Mouse (Mus musculus) olfactory bulb, adult 2 months (tissue): ENCODE data around the gene Cep350. TPM values are rescaled to one million over a fixed set of nuclear protein-coding genes. Genes with fewer than 3 reads are reported as not detected.
A peak's percentile ranks its signal among the peaks of the same experiment; 100 is the strongest.

Experiments used
- H3K27ac ChIP-seq: fragments of 200-500 bp; 2 replicates; pipeline ENCODE4 v1.5.1; 2012; ENCODE audit warnings: low read depth, low read length; ENCODE audit not compliant: insufficient read depth
- H3K4me1 ChIP-seq: fragments of 200-500 bp; 2 replicates; pipeline ENCODE4 v1.6.1; 2012; ENCODE audit warnings: low read length; ENCODE audit not compliant: control insufficient read depth, insufficient read depth
- H3K4me3 ChIP-seq: fragments of 200-500 bp; 2 replicates; pipeline ENCODE4 v1.5.1; 2012; ENCODE audit warnings: mild to moderate bottlenecking, low read depth, low read length, moderate library complexity; ENCODE audit not compliant: insufficient read depth
- CTCF ChIP-seq: fragments of 200-500 bp; IDR thresholded peaks from 2 replicates; pipeline ENCODE4 v1.5.1; 2012; ENCODE audit warnings: low read depth, mild to moderate bottlenecking, low read length, moderate library complexity; ENCODE audit not compliant: insufficient read depth
- POLR2A ChIP-seq: fragments of 200-500 bp; IDR thresholded peaks from 2 replicates; pipeline ENCODE4 v1.6.1; 2012; ENCODE audit warnings: mild to moderate bottlenecking, low read depth, low read length, moderate library complexity; ENCODE audit not compliant: insufficient read depth
- WGBS: fragments of 180-500 bp; shearing (Covaris S2); methylation state at CpG from one replicate; pipeline ENCODE4 v1.1.7; 2018; 5-methylcytosine and 5-hydroxymethylcytosine counted together
- polyA plus RNA-seq: library from polyadenylated mRNA; stranded (reverse); fragments of >200 nt; gene quantifications from 2 replicates; pipeline ENCODE4 v1.2.4, GENCODE M21; 2012; ENCODE audit warnings: low replicate concordance; ENCODE audit not compliant: missing spikeins, insufficient read depth, insufficient read length

Cep350 gene
- polyA plus RNA-seq, 1 experiment: not detected

DNA sequence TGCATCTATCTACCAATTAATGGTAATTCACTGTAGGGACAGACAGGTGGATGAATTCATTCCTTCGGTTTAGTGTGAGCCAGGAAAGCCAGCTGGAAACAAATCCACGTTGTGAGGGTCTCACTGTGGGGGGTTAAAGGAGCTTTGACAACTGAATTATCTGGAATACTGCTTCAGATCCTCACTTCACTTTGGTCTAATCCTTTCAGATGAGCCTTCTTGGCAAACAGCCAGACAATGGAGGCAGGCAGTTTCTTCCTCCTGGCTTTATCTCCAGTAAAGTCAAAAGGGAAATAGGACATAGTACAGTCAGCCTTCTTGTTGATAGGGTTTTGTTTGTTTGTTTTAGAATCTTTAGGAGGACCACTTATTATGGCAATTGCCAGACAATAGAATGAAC is 16.3 kb upstream of the Cep350 start:
- Histone ChIP-seq H3K4me3 (no peak overlapping the region), H3K4me1 (no peaks in the 10 kb centered on the region), H3K27ac (no peak overlapping the region)
- TF ChIP-seq POLR2A (no peak), CTCF (no peak)
- WGBS: 15% methylated on average over 2 of the region's 2 CpGs

DNA sequence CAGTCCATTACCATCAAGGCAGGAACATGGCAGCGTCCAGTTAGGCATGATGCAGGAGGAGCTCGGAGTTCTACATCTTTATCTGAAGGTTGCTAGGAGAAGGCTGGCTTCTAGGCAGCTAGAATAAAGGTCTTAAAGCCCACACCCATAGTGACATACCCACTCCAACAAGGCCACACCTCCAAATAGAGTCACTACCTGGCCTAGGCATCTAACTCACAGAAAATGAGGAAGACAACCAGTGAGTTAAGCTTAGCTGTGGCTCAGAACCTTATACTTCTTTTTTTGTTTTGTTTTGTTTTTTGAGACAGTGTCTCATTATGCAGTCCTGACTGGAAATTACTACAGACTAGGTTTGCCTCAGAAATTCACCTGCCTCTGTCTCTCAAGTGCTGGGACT is 14.6 kb upstream of the Cep350 start:
- 97% methylated on average over 2 of the region's 2 CpGs for WGBS
- Histone ChIP-seq H3K4me3 (no peak overlapping the region), H3K4me1 (no peaks in the 10 kb centered on the region), H3K27ac (no peak overlapping the region)
- TF ChIP-seq POLR2A: no peak

DNA sequence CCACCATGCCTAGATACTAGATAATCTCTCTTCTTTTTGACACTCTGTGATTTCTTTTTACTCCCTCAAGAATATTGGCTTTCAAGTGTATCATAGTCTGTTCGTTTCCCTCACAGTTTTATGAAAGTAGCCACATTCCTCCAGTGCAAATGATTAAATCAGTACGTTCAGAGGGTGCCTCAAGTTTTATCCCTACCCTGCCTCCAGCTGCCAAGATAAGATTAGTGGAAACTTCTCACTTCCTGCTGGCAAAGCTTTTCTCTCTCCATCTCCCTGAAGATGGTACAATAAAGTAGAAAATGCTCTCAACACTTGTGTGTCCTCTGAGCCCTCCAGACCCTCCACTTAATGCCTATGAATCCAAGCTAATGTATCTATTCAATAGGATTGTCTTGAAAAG is 1.9 kb upstream of the Cep350 start:
- H3K27ac ChIP-seq: no peak overlapping the region
- H3K4me1 ChIP-seq: no peaks in the 10 kb centered on the region
- TF ChIP-seq CTCF: no peak
- no peak for TF ChIP-seq POLR2A
- H3K4me3 ChIP-seq: no peak overlapping the region
- WGBS: 60% methylated on average over 2 of the region's 2 CpGs

DNA sequence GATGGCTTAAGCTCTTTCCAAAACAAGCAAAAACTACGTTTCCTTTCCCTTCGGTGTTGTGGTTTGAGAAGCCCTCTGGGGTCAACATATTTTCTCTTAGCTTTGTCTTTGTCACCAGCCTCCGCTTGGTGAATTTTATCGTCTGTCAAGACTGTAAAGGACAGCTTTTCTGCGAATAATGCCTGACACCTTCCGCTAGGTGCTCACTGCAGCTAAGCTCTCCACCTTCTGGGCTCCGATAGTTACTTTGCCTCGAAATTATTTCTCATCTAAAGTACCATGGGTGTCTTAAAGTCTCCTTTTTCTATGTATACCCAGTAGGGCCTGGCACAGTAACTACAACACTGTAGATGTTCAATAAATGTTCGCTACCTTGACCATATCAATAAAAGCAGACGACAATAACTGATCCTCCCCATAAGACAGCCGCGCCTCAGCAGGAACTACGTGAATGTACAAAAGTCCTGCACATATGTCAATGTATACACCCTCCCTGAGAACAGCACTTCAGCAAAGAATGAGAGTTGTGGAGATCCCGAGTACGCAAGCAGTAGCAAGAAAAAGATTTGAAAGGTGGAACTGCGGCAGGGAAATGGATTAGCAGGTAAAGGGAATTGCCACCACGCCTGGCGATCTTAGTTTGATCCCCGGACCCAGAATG is 794 bp upstream of the Cep350 start:
- peak overlapping the region; percentile 91 for H3K4me3 ChIP-seq
- H3K4me1 ChIP-seq: no peaks in the 10 kb centered on the region
- H3K27ac ChIP-seq: peak overlapping the region; percentile 96
- TF ChIP-seq CTCF (no peak), POLR2A (no peak)
- WGBS: 6% methylated on average over 19 of the region's 19 CpGs

DNA sequence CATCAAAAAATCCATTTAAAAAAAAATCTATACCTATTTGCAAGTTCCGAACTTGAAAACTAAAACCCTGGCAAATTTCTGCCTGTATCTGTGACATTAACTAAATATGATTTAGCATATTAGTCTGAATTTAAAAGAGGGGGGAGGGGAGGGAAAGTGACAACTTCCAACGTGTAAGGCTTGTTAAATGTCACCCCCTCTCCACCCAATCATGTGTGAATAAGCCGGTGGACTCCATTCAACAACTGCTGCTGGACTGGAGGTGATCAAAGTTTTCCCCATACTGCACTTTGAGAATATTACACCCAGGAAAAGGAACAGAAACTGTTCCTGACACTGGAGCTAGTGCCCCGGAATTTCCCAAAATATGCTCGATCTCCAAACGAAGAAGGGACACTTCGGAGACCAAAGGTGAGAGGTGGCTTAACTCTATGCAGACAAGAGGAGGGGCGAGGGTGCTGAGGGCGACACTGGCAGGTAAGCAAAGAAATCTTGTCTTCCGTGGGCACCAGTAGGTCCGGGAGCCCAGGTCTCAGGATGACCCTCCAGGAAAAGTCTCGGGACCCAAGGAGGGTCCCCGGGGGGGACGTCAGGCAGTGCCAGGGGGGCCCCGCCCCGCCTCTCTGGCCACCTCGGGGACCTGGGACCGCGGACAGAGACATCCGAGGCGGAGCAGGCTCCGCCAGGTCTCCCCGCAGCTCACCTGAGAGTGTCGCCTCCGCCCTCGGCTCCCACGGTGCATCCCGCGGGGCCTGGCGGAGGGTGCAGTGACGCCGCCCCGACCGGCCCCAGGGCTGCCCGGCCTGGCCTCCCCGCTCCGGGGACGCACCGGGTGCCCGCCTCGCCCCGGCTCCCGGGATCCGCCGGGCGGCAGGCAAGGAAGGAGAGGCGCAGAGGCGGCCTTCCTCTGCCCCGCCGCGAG is 648 bp downstream of the Cep350 start:
- WGBS: 1% methylated on average over 51 of the region's 51 CpGs
- Histone ChIP-seq H3K4me3 (peak overlapping the region; percentile 91), H3K4me1 (no peaks in the 10 kb centered on the region), H3K27ac (peak overlapping the region; percentile 60; the same call in 1 of the 2 replicates)
- TF ChIP-seq POLR2A: no peak
- no peak for TF ChIP-seq CTCF

DNA sequence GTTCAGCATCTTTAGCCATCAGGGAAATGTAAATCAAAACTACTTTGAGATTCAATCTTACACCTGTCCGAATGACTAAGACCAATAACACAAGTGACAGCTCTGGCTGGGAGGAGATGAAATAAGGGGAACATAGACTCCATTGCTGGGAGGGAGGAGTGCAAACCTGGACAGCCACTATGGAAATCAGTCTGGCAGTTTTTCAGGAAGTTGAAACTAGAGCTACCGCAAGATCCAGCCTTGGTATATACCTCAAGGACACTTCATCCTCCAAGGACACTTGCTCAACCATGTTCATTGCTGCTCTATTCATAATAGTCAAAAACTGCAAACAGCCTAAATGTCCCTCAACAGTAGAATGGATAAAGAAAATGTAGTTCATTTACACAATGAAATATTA is 23.9 kb downstream of the Cep350 start:
- Histone ChIP-seq H3K4me3 (no peak overlapping the region), H3K4me1 (peaks cover 4% of the 10 kb centered on the region; the same call in 1 of the 2 replicates), H3K27ac (no peak overlapping the region)
- TF ChIP-seq CTCF (no peak), POLR2A (no peak)
- 91% methylated on average over 2 of the region's 2 CpGs for WGBS

DNA sequence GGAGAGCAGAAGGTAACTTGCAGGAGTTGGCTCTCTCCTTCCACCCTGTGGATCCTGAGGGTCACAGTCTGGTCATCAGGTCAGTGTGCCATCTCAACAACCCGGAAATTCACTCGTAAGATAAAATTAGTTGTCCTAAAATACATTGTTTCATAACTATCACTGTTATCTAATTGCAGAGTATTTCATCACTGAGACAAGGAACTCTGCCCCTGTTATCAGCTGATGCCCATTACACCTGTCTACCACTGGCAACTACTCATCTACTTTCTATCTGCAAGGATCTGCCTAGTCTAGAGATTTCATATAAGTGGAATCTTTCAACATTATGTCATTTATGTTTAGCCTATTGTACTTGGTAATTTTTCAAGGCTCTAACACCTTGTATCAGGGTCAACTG is 28.7 kb downstream of the Cep350 start:
- no peak overlapping the region for H3K4me3 ChIP-seq
- TF ChIP-seq CTCF (no peak), POLR2A (no peak)
- peaks cover 4% of the 10 kb centered on the region; the same call in 1 of the 2 replicates for H3K4me1 ChIP-seq
- H3K27ac ChIP-seq: no peak overlapping the region
- 81% methylated on average over 2 of the region's 2 CpGs for WGBS

DNA sequence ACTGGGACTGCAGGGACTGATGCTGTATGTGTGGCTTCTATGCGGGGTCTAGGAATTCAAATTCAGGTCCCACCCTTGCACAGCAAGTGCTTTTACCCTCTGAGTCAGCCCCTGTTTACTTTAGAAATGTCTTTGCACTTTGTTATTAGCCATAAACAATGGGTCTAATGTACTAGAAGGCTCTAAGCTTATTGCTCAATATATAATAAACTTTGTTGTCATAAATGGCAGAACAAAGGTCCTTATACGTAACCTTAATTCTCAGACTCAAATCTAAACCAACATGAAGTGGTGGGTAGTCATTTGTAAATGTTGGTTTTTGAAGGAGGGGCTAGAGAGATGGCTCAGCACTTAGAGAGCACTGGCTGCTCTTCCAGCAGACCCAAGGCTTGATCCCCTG is 35.6 kb downstream of the Cep350 start:
- no peak for TF ChIP-seq CTCF
- no peak for TF ChIP-seq POLR2A
- Histone ChIP-seq H3K4me1 (no peaks in the 10 kb centered on the region), H3K4me3 (no peak overlapping the region), H3K27ac (no peak overlapping the region)
- 93% methylated on average over 2 of the region's 2 CpGs for WGBS

DNA sequence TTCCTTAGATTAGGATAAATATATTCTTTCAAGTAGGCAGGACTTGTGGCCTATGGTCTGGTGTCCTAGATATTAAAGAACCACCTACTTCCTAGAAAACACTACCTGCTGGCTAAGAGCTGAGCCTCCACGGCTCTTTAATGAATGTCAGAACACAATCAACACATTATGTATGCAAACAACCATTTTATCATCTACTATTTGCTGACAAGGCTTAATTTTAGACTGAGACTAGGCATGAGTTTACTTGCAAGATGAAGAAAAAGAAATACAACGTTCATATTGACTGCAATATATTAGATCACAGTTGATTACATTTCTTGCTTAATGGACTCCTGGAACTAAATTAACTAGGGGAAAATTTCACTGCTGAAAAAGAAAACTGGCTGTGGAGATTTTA is 38.4 kb downstream of the Cep350 start:
- no peaks in the 10 kb centered on the region for H3K4me1 ChIP-seq
- H3K27ac ChIP-seq: no peak overlapping the region
- TF ChIP-seq POLR2A (no peak), CTCF (no peak)
- 57% methylated on average over 2 of the region's 2 CpGs for WGBS
- no peak overlapping the region for H3K4me3 ChIP-seq
